Mouse (Mus musculus): ENCODE data around the gene Ank2. TPM values are rescaled to one million over a fixed set of nuclear protein-coding genes. Genes with fewer than 3 reads are reported as not detected.
A peak's percentile ranks its signal among the peaks of the same experiment; 100 is the strongest.

Gene Ank2
- polyA plus RNA-seq, 1 experiment from 2014 or later: 189 TPM

DNA sequence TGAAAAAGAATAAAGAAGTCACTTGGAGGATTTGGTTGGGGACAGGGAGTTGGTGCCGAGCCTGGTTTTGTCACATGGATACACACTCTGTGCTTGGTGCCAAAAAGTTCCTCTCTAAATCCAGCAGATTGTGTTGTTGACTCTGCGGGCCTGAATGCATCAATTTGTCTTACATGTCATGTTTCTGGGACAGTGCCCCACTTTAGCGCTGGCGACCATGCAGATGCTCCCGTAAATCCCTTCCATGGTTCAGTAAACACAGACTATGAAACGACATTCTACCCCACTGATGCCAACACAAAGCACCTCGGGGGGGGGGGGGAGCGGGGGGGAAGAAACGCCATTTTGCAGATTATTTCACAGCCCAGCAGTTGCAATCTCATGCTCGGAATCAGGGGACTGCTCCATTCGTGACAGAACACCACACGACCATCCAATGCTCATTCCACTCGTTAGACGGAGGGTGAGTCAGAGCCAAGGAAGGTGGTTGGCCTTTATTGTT is 112.1 kb downstream of the Ank2 start:
- Histone ChIP-seq H3K9me3 (replicated peaks; ENCODE audit: control insufficient read depth, low read length, poor library complexity, severe bottlenecking) (no peaks in the 10 kb centered on the region), H3K4me2 (ENCODE audit: low read length) (no peak overlapping the region), H3K27me3 (ENCODE audit: control insufficient read depth, insufficient read depth, low read depth, low read length) (no peaks in the 10 kb centered on the region), H3K4me3 (ENCODE audit: low read depth, low read length) (no peak overlapping the region), H3K9ac (ENCODE audit: low read depth, low read length) (no peak overlapping the region), H3K27ac (ENCODE audit: low read length) (no peak overlapping the region), H3K4me1 (ENCODE audit: control insufficient read depth, insufficient read depth, low read length) (no peaks in the 10 kb centered on the region), H3K36me3 (ENCODE audit: control insufficient read depth, insufficient read depth, low read length) (no peaks in the 10 kb centered on the region)
- WGBS: 20% methylated on average over 14 of the region's 14 CpGs
- ATAC-seq: peak; percentile 64

DNA sequence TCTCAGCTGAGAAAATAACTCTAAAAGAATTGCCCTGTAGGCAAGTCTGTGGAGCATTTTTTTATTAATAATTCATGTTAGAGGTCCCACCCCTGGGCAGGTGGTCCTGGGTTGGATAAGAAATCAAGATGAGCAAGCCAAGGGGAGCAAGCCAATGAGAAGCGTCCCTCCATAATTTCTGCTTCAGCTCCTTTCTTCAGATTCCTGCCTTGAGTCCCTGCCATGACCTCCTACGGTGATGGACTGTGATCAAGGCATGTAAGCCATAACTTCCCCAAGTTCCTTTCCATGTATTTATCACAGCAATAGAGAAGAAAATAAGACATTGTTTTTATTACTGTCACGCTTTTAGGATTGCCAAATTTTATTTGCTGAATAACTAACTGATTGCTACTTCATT is 115.9 kb downstream of the Ank2 start:
- 98% methylated on average over 3 of the region's 3 CpGs for WGBS
- no peak for ATAC-seq
- H3K36me3 ChIP-seq (ENCODE audit: control insufficient read depth, insufficient read depth, low read length): no peaks in the 10 kb centered on the region
- H3K4me1 ChIP-seq (ENCODE audit: control insufficient read depth, insufficient read depth, low read length): no peaks in the 10 kb centered on the region
- no peaks in the 10 kb centered on the region for H3K27me3 ChIP-seq (ENCODE audit: control insufficient read depth, insufficient read depth, low read depth, low read length)
- no peak overlapping the region for H3K9ac ChIP-seq (ENCODE audit: low read depth, low read length)
- no peaks in the 10 kb centered on the region for H3K9me3 ChIP-seq (replicated peaks; ENCODE audit: control insufficient read depth, low read length, poor library complexity, severe bottlenecking)
- H3K4me2 ChIP-seq (ENCODE audit: low read length): no peak overlapping the region
- no peak overlapping the region for H3K27ac ChIP-seq (ENCODE audit: low read length)
- no peak overlapping the region for H3K4me3 ChIP-seq (ENCODE audit: low read depth, low read length)

DNA sequence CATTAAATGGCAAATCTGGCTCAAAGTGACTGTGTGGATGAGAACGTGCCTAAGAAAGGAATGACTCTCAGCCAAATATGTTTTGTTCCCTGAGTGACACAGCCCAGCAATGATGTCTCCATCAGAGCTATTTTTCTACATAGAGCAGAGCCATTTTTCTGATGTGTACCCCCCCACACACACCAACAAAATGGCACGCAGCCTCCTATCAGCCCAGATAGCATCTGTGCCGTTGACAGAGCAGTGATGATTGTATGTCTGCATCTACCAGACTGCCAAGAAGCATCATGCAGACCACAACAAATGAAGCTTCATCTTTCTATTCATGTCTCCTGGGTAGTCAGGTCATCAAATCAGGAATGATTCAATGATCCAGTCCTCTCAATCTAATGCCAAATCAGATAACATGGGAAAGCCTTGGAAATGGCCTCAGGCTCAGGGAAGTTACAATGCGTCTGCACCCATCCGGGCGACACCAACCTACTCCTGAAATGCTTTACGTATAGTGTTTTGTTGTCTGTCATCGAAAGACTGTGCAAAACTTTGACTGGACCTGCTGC is 122.2 kb downstream of the Ank2 start:
- Histone ChIP-seq H3K9ac (ENCODE audit: low read depth, low read length) (no peak overlapping the region), H3K27ac (ENCODE audit: low read length) (0 out of 2 replicates have a peak overlapping the region, but pooled peaks have one; percentile 18), H3K36me3 (ENCODE audit: control insufficient read depth, insufficient read depth, low read length) (no peaks in the 10 kb centered on the region), H3K4me1 (ENCODE audit: control insufficient read depth, insufficient read depth, low read length) (peaks cover 10% of the 10 kb centered on the region), H3K4me2 (ENCODE audit: low read length) (no peak overlapping the region), H3K9me3 (replicated peaks; ENCODE audit: control insufficient read depth, low read length, poor library complexity, severe bottlenecking) (no peaks in the 10 kb centered on the region), H3K4me3 (ENCODE audit: low read depth, low read length) (no peak overlapping the region), H3K27me3 (ENCODE audit: control insufficient read depth, insufficient read depth, low read depth, low read length) (no peaks in the 10 kb centered on the region)
- ATAC-seq: no peak
- 80% methylated on average over 8 of the region's 8 CpGs for WGBS

DNA sequence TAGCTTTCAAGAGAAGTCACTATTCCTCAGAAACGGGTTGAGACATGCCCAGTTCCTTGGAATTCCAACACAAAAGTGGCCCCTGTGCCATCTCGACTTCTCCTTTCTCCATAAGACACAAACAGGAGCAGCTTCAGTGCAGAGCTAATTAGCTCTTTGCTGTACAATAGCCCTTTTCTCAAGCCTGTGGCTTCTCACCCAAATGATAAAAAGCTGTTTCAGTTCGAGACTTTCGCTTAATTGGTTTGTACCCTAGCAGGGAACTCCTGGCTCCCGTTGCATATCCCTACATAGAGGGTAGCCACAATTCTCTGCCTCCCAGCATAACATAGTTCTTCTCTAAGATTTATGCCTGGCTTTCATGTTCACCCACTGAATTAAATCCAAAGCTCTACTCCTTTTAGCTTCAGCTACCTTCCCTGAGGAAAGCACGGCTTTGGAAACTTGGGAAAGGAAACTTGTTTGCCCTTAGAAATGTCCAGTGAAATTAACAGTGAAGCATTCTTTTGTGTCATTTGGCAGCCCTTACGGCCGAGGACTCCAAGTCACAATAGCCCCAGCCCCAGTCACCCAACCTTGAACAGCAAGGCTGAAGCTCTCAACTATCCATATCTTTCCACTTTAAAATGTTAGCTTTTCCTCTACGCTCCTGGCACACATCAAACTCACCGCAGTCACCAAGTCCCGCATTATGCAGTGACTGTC is 123.0 kb downstream of the Ank2 start:
- H3K9me3 ChIP-seq (replicated peaks; ENCODE audit: control insufficient read depth, low read length, poor library complexity, severe bottlenecking): no peaks in the 10 kb centered on the region
- peaks cover 10% of the 10 kb centered on the region for H3K4me1 ChIP-seq (ENCODE audit: control insufficient read depth, insufficient read depth, low read length)
- H3K27me3 ChIP-seq (ENCODE audit: control insufficient read depth, insufficient read depth, low read depth, low read length): no peaks in the 10 kb centered on the region
- H3K27ac ChIP-seq (ENCODE audit: low read length): 0 out of 2 replicates have a peak overlapping the region, but pooled peaks have one; percentile 18
- peak overlapping the region; percentile 22; the same call in 1 of the 2 replicates for H3K4me2 ChIP-seq (ENCODE audit: low read length)
- no peaks in the 10 kb centered on the region for H3K36me3 ChIP-seq (ENCODE audit: control insufficient read depth, insufficient read depth, low read length)
- H3K4me3 ChIP-seq (ENCODE audit: low read depth, low read length): no peak overlapping the region
- H3K9ac ChIP-seq (ENCODE audit: low read depth, low read length): no peak overlapping the region
- ATAC-seq: no peak
- WGBS: 21% methylated on average over 11 of the region's 11 CpGs

DNA sequence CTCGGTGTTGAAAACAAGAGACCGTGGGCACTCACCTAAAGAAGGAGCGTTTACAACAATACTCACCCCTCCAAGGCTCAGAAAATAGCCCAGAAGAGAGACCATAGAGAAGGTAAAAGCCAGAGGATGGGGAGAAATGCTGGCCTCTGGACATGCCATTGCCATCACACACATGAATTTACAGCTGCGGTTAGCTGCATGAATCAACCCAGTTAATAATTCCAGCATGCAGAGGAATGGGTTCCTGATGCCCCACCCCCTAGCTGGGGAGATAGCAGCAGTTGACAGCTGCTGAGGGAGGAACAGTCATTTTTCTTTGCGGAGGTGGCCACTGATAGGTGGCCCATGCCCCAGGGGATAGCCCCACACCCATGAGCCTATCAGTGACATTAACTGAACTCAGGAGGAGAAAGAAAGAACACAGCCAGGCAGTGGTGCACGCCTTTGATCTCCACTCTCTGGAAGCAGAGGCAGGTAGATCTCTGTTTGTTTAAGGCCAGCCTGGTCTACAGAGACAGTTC is 124.9 kb downstream of the Ank2 start:
- H3K36me3 ChIP-seq (ENCODE audit: control insufficient read depth, insufficient read depth, low read length): no peaks in the 10 kb centered on the region
- no peaks in the 10 kb centered on the region for H3K27me3 ChIP-seq (ENCODE audit: control insufficient read depth, insufficient read depth, low read depth, low read length)
- H3K4me1 ChIP-seq (ENCODE audit: control insufficient read depth, insufficient read depth, low read length): peaks cover 10% of the 10 kb centered on the region
- no peak for ATAC-seq
- no peak overlapping the region for H3K4me2 ChIP-seq (ENCODE audit: low read length)
- H3K9me3 ChIP-seq (replicated peaks; ENCODE audit: control insufficient read depth, low read length, poor library complexity, severe bottlenecking): no peaks in the 10 kb centered on the region
- WGBS: 89% methylated on average over 6 of the region's 6 CpGs
- no peak overlapping the region for H3K4me3 ChIP-seq (ENCODE audit: low read depth, low read length)
- H3K27ac ChIP-seq (ENCODE audit: low read length): no peak overlapping the region
- H3K9ac ChIP-seq (ENCODE audit: low read depth, low read length): no peak overlapping the region

DNA sequence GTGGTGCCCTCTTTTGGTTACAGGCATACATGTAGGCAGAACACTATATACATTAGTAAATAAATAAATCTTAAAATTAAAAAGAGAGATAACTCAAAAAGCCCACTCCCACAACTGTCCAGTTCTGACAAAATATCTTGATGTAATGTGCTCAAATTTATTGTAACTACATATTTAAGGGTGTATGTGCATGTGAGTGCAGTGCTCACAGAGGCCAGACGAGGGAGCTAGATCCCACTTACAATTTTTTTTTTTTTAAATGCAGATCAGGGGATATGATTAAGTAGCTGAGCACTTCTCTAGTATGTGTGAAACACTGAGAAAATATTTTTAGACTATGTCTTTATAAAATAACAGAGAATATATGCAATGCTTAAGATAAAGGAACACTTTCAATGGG is 127.4 kb downstream of the Ank2 start:
- Histone ChIP-seq H3K27ac (ENCODE audit: low read length) (no peak overlapping the region), H3K36me3 (ENCODE audit: control insufficient read depth, insufficient read depth, low read length) (no peaks in the 10 kb centered on the region), H3K4me3 (ENCODE audit: low read depth, low read length) (no peak overlapping the region), H3K27me3 (ENCODE audit: control insufficient read depth, insufficient read depth, low read depth, low read length) (no peaks in the 10 kb centered on the region), H3K4me2 (ENCODE audit: low read length) (no peak overlapping the region), H3K4me1 (ENCODE audit: control insufficient read depth, insufficient read depth, low read length) (peaks cover 12% of the 10 kb centered on the region), H3K9ac (ENCODE audit: low read depth, low read length) (no peak overlapping the region), H3K9me3 (replicated peaks; ENCODE audit: control insufficient read depth, low read length, poor library complexity, severe bottlenecking) (no peaks in the 10 kb centered on the region)
- WGBS: 98% methylated on average over 1 of the region's 1 CpGs
- no peak for ATAC-seq

DNA sequence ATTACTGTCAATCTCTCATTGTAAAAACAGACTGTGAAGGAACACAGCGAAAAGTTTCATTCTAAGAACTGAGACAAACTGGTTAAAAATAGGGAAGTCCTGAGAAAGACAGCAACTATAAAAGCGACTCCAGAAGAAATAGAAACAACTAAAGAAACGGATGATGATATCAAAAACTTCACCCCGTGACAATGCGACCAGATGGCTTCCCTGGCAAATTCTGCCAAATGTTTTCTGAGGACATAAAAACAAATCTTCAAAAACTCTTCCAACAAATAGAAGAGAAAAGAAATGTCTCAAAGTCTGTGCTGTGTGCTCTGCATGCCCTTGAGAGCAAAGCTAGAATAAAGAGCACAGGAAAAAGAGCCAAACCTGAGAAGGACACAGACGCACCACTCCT is 129.6 kb downstream of the Ank2 start:
- no peaks in the 10 kb centered on the region for H3K27me3 ChIP-seq (ENCODE audit: control insufficient read depth, insufficient read depth, low read depth, low read length)
- no peak overlapping the region for H3K4me3 ChIP-seq (ENCODE audit: low read depth, low read length)
- no peak overlapping the region for H3K9ac ChIP-seq (ENCODE audit: low read depth, low read length)
- H3K36me3 ChIP-seq (ENCODE audit: control insufficient read depth, insufficient read depth, low read length): no peaks in the 10 kb centered on the region
- H3K27ac ChIP-seq (ENCODE audit: low read length): no peak overlapping the region
- no peak overlapping the region for H3K4me2 ChIP-seq (ENCODE audit: low read length)
- 0 out of 2 replicates have a peak, but pooled peaks cover 2% of the 10 kb centered on the region for H3K4me1 ChIP-seq (ENCODE audit: control insufficient read depth, insufficient read depth, low read length)
- no peaks in the 10 kb centered on the region for H3K9me3 ChIP-seq (replicated peaks; ENCODE audit: control insufficient read depth, low read length, poor library complexity, severe bottlenecking)
- WGBS: 74% methylated on average over 6 of the region's 6 CpGs
- ATAC-seq: no peak

DNA sequence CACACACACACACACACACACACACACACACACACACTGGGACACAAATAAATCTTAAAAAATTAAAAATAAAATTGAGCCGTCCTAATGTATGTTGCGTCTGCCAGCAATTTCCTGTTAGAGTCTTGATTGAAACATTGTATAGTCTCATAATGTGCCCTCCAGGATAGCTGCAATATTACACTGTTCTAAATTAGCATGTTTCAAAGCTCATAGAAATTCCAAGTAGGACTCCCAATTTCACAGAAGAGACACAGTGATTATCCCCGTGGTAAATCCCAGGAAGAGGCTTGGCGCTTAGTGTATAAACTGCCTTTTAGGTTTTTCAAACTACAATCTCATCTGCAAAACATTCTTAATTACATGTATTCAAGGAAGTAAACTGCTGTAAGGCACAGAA is 131.7 kb downstream of the Ank2 start:
- 82% methylated on average over 4 of the region's 4 CpGs for WGBS
- no peak overlapping the region for H3K9ac ChIP-seq (ENCODE audit: low read depth, low read length)
- no peaks in the 10 kb centered on the region for H3K27me3 ChIP-seq (ENCODE audit: control insufficient read depth, insufficient read depth, low read depth, low read length)
- 0 out of 2 replicates have a peak, but pooled peaks cover 2% of the 10 kb centered on the region for H3K4me1 ChIP-seq (ENCODE audit: control insufficient read depth, insufficient read depth, low read length)
- peak; percentile 19; the same call in 1 of the 2 replicates for ATAC-seq
- H3K4me2 ChIP-seq (ENCODE audit: low read length): no peak overlapping the region
- H3K36me3 ChIP-seq (ENCODE audit: control insufficient read depth, insufficient read depth, low read length): no peaks in the 10 kb centered on the region
- H3K9me3 ChIP-seq (replicated peaks; ENCODE audit: control insufficient read depth, low read length, poor library complexity, severe bottlenecking): no peaks in the 10 kb centered on the region
- H3K27ac ChIP-seq (ENCODE audit: low read length): no peak overlapping the region
- H3K4me3 ChIP-seq (ENCODE audit: low read depth, low read length): no peak overlapping the region

DNA sequence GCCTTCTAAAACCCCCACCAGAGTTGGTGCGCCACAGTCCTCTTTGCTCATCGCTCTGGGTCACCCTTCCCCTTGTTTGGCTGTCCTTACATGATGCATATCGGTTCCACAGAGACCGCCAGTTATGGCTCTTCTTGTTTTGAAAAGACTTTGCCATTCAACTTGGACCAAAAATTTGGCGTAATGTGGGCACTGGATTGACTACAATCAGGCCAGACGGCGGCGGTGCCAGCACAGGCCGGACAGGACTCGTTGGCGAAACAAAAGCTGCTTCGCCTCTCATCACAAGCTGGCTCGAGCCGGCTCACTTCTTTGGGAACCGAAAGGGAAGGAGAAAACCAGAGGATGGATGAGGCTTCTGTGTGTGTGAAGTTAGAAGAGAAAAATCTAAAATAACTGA is 135.6 kb downstream of the Ank2 start:
- H3K9me3 ChIP-seq (replicated peaks; ENCODE audit: control insufficient read depth, low read length, poor library complexity, severe bottlenecking): no peaks in the 10 kb centered on the region
- no peak for ATAC-seq
- no peaks in the 10 kb centered on the region for H3K36me3 ChIP-seq (ENCODE audit: control insufficient read depth, insufficient read depth, low read length)
- no peak overlapping the region for H3K4me3 ChIP-seq (ENCODE audit: low read depth, low read length)
- 74% methylated on average over 14 of the region's 15 CpGs for WGBS
- H3K4me1 ChIP-seq (ENCODE audit: control insufficient read depth, insufficient read depth, low read length): peaks cover 6% of the 10 kb centered on the region
- H3K4me2 ChIP-seq (ENCODE audit: low read length): no peak overlapping the region
- no peak overlapping the region for H3K9ac ChIP-seq (ENCODE audit: low read depth, low read length)
- H3K27me3 ChIP-seq (ENCODE audit: control insufficient read depth, insufficient read depth, low read depth, low read length): no peaks in the 10 kb centered on the region
- H3K27ac ChIP-seq (ENCODE audit: low read length): 0 out of 2 replicates have a peak overlapping the region, but pooled peaks have one; percentile 28
